Mouse (Mus musculus): Measurements from ENCODE around the gene Ank2.

DNA sequence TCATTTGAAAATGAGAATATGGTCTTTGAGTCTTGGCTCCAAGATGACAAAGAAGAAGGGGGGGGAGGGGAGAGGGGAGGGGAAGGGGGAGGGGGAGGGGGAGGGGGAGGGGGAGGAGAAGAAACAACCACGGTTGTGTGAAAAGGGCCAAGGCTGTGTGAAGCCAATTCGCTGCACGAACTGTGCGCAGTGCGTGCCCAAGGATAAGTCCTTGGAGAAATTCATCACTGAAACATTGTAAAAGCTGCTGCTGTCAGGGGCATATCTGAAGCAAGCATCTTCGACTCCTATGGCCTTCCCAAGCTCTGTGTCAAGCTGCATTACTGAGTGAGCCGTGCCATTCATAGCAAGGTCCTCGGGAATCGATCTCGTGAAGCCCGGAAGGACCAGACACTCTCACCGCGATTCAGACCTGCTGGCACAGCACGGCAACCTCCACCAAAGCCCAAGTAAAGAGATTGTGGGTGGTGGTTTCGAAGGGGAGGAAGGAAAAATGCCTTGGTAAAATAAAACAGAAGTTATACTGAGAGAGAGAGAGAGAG lies 13.7 kb upstream of the Ank2 start:
- TF ChIP-seq POLR2A (IDR thresholded peaks at IDR 0.05; ENCODE audit: extremely low read depth, insufficient read depth, low read length) (no peak), CTCF (IDR thresholded peaks at IDR 0.05; ENCODE audit: extremely low read depth, insufficient read depth, low read length) (no peak)

All from cortical plate, adult 2 months (tissue).